Mouse (Mus musculus): ENCODE data around the gene Sdr42e1. TPM values are rescaled to one million over a fixed set of nuclear protein-coding genes. Genes with fewer than 3 reads are reported as not detected.

The Sdr42e1 gene
- polyA plus RNA-seq (2015; fragmentation: Nextera tagmentation; extraction: Ambion mirVana): 3.2 and 3.3 TPM in 2 replicates

DNA sequence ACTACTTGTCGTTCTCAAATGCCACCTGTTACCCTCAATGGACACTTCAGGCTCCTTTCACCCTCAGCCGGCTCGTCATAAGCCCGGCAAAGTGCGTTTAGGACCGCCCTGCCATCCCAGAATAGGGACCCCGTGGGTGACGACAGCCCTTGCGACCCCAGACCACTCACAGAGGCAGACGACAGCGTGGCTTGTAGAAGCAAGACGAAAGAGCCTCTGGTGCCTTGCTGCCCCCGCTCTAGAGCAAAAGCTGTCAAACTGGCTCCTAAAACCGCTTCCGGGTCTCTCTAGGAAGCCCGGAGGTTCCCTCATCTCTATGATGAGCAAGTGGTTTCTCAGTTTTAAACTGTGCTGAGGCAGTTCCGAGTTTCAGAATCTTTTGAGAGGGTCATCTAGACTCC lies at the start of gene Sdr42e1:
Gene Sdr42e1 (minus strand): TSS at position 260 of the 401 bp plus-strand sequence.
- Histone ChIP-seq H3K4me2 (peak within 1 kb of the TSS; percentile 77), H3K27ac (no peak within 1 kb of the TSS), H3K9me3 (no peaks in the 10 kb centered on the region), H3K27me3 (peaks cover 12% of the 10 kb centered on the region; the same call in 1 of the 2 replicates), H3K4me3 (peak within 1 kb of the TSS; percentile 54), H3K9ac (peak within 1 kb of the TSS; percentile 51), H3K36me3 (no peaks in the 10 kb centered on the region), H3K4me1 (0 out of 2 replicates have a peak, but pooled peaks cover 8% of the 10 kb centered on the region)
- peak; percentile 35; the same call in 1 of the 2 replicates for ATAC-seq (ENCODE audit: borderline replicate concordance, extremely low read depth, low FRiP score, low TSS enrichment)
- WGBS: 7% methylated on average over 17 of the region's 17 CpGs

DNA sequence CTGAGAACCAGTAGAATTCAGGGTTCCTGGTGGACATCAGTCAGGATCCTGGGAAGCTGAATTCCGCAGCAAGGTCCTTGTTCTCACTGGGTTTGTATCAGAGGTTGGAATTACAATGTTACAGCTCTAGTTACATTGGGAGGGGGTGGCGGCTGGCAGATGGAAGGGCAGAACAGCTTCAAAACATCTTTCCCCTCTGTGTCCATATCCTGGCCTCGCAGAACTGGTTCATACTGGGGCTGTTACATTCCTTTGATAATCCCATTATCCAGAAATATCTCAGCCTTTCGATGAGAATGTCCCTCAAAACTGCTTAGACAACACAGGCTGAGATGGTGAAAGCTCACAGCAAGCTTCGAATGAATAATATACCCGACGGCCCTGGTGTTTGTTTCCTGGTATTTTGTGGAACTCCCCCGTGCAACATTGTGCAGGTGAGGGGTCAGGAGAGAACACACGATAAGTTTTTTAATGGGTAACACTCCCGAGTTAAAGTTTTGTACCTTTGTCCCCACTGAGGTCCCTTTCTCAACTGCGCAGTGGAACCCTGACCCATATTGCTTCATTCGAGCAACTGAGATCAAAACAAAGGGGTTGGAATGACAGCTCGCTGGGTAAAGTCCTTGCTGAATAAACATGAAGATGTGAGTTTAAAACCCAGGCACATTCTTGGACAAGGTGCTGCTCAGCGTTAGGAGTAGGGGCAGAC lies 44.8 kb upstream of the Sdr42e1 start:
- H3K9ac ChIP-seq: no peak overlapping the region
- no peaks in the 10 kb centered on the region for H3K4me1 ChIP-seq
- WGBS: 66% methylated on average over 14 of the region's 14 CpGs
- no peak overlapping the region for H3K27ac ChIP-seq
- ATAC-seq (ENCODE audit: borderline replicate concordance, extremely low read depth, low FRiP score, low TSS enrichment): no peak
- no peak overlapping the region for H3K4me3 ChIP-seq
- no peak overlapping the region for H3K4me2 ChIP-seq
- no peaks in the 10 kb centered on the region for H3K36me3 ChIP-seq
- no peaks in the 10 kb centered on the region for H3K9me3 ChIP-seq
- no peaks in the 10 kb centered on the region for H3K27me3 ChIP-seq

DNA sequence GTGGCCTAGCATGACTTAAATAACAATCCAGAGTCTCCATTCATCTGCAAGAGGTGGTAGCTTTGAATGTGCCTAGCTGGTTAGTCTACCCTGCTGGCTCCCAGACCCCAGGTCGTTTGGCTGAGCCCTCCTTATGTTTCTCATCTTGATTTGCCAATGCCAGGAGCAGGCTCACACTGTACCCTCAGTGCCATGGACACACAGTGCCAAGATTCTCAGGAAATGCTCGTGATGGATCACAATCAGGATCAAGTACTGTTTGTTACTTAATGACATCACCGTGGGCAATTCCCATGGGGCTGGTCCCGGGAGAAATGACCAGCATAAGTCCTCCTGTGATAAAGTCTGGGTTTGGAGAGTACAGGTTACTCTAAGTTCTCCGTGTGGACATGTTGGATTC lies 42.4 kb upstream of the Sdr42e1 start:
- Histone ChIP-seq H3K36me3 (no peaks in the 10 kb centered on the region), H3K27me3 (no peaks in the 10 kb centered on the region), H3K4me3 (no peak overlapping the region), H3K4me1 (no peaks in the 10 kb centered on the region), H3K9ac (no peak overlapping the region), H3K9me3 (no peaks in the 10 kb centered on the region), H3K4me2 (no peak overlapping the region), H3K27ac (no peak overlapping the region)
- no peak for ATAC-seq (ENCODE audit: borderline replicate concordance, extremely low read depth, low FRiP score, low TSS enrichment)
- 66% methylated on average over 5 of the region's 5 CpGs for WGBS

DNA sequence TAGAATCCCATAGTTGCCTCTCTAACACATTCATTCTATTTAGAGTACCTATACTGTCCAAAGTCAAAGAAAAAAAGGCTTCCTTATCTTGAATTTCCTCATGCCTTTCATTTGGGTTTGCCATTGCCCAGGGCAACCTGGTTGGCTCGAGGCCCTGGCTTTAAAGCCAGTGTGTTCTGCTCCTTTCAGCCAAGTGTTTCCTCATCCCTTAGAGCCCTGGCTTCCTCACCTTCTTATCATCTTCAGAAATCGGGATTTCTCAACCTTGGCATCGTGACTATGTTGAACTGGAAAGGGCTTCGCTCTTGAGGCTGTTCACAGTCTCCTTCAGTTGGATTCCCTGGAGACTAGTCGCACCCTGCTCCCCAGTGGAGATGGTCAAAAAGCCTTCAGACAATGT lies 41.1 kb upstream of the Sdr42e1 start:
- H3K27ac ChIP-seq: no peak overlapping the region
- H3K4me3 ChIP-seq: no peak overlapping the region
- ATAC-seq (ENCODE audit: borderline replicate concordance, extremely low read depth, low FRiP score, low TSS enrichment): no peak
- H3K9me3 ChIP-seq: no peaks in the 10 kb centered on the region
- no peaks in the 10 kb centered on the region for H3K36me3 ChIP-seq
- no peaks in the 10 kb centered on the region for H3K4me1 ChIP-seq
- no peak overlapping the region for H3K4me2 ChIP-seq
- 81% methylated on average over 5 of the region's 5 CpGs for WGBS
- H3K9ac ChIP-seq: no peak overlapping the region
- H3K27me3 ChIP-seq: no peaks in the 10 kb centered on the region

DNA sequence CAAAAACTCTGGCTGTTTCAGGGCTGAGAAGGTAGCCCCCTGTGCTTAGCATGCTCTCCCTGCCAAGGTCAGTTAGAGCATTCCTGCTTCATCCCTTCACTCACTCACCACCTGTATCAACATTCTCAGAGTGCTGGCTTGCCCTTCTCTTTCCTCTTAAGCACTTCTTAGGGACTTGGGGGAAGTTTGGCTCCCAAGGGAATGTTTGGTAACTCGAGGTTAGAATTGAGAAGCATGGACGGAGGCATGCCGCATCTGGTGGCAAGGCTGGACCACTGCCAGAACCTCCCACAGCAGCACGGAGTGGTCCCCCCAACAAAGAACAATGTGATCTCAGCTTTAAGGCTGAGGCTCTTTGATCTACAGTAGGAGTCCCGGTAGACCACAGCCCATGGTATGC lies 38.7 kb upstream of the Sdr42e1 start:
- H3K4me3 ChIP-seq: no peak overlapping the region
- H3K9ac ChIP-seq: no peak overlapping the region
- ATAC-seq (ENCODE audit: borderline replicate concordance, extremely low read depth, low FRiP score, low TSS enrichment): no peak
- no peaks in the 10 kb centered on the region for H3K9me3 ChIP-seq
- H3K4me1 ChIP-seq: no peaks in the 10 kb centered on the region
- no peak overlapping the region for H3K27ac ChIP-seq
- H3K4me2 ChIP-seq: no peak overlapping the region
- H3K27me3 ChIP-seq: no peaks in the 10 kb centered on the region
- no peaks in the 10 kb centered on the region for H3K36me3 ChIP-seq
- 32% methylated on average over 5 of the region's 5 CpGs for WGBS

DNA sequence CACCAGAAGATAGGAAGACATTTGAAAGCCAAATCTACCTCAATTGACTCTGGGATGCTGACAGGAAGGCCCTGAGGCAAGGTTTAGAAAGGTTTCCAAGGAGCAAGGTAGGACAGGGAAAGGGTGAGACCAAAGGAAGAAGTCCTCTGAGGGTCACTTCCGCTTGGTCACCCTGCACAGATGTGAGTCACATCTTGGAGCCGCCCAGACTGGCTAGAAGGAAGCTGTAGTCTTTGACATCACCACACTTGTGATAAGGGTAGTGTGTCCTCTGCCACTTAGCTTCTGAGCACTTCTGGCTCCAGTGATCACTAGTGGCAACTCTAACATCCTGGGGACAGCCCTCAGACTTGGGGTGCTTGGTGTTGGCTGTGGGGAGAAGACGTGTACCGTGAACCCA lies 32.7 kb upstream of the Sdr42e1 start:
- H3K4me3 ChIP-seq: no peak overlapping the region
- 74% methylated on average over 4 of the region's 4 CpGs for WGBS
- no peaks in the 10 kb centered on the region for H3K4me1 ChIP-seq
- no peak overlapping the region for H3K27ac ChIP-seq
- no peaks in the 10 kb centered on the region for H3K9me3 ChIP-seq
- H3K9ac ChIP-seq: no peak overlapping the region
- no peaks in the 10 kb centered on the region for H3K36me3 ChIP-seq
- H3K27me3 ChIP-seq: no peaks in the 10 kb centered on the region
- no peak for ATAC-seq (ENCODE audit: borderline replicate concordance, extremely low read depth, low FRiP score, low TSS enrichment)
- H3K4me2 ChIP-seq: no peak overlapping the region

DNA sequence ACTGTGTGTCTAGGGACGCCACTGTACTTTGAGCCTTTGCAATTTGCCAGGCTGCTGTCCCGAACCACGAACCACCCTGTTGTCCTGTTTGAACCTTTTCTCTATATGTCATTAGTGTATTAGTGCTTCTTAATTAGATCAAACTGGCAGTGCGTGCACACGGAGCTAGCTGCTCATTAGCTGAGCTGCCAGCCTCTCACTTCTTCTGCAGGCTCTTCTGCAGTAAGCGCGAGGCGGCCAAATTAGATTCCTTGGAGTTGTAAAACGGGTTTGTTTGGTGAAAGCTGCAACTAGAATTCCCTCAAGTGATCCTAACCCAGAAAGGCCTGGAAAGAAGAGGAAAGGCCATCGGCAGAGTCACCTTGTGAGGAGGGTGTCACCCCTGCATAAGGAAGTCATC lies 29.2 kb upstream of the Sdr42e1 start:
- no peak overlapping the region for H3K27ac ChIP-seq
- H3K9ac ChIP-seq: no peak overlapping the region
- H3K27me3 ChIP-seq: no peaks in the 10 kb centered on the region
- H3K4me3 ChIP-seq: no peak overlapping the region
- H3K4me1 ChIP-seq: no peaks in the 10 kb centered on the region
- no peaks in the 10 kb centered on the region for H3K36me3 ChIP-seq
- no peak overlapping the region for H3K4me2 ChIP-seq
- WGBS: 52% methylated on average over 10 of the region's 10 CpGs
- no peak for ATAC-seq (ENCODE audit: borderline replicate concordance, extremely low read depth, low FRiP score, low TSS enrichment)
- no peaks in the 10 kb centered on the region for H3K9me3 ChIP-seq

DNA sequence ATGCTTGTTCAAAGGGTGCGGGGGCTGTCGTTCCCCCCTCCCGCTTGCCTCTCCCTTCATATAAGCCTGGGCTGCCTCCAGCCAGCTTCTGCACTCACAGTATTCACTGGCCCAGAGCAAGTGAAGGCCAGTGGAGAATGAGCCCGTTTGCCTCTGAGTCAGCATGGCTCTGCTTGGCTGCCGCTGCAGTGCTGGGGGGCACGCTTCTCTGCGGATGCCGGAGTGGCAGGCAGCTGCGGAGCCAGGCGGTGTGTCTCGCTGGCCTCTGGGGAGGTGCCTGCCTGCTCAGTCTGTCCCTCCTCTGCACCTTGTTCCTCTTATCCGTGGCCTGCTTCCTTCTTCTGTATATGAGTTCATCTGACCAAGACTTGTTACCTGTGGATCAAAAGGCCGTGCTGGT lies 28.4 kb upstream of the Sdr42e1 start, which contains the start of gene Hsd17b2:
Gene Hsd17b2 (plus strand): TSS at position 46 of the 400 bp plus-strand sequence.
- no peak within 1 kb of the TSS for H3K9ac ChIP-seq
- H3K4me1 ChIP-seq: no peaks in the 10 kb centered on the region
- H3K27ac ChIP-seq: no peak within 1 kb of the TSS
- no peaks in the 10 kb centered on the region for H3K36me3 ChIP-seq
- no peak for ATAC-seq (ENCODE audit: borderline replicate concordance, extremely low read depth, low FRiP score, low TSS enrichment)
- no peak within 1 kb of the TSS for H3K4me2 ChIP-seq
- H3K27me3 ChIP-seq: no peaks in the 10 kb centered on the region
- H3K4me3 ChIP-seq: no peak within 1 kb of the TSS
- 48% methylated on average over 13 of the region's 13 CpGs for WGBS
- H3K9me3 ChIP-seq: no peaks in the 10 kb centered on the region

DNA sequence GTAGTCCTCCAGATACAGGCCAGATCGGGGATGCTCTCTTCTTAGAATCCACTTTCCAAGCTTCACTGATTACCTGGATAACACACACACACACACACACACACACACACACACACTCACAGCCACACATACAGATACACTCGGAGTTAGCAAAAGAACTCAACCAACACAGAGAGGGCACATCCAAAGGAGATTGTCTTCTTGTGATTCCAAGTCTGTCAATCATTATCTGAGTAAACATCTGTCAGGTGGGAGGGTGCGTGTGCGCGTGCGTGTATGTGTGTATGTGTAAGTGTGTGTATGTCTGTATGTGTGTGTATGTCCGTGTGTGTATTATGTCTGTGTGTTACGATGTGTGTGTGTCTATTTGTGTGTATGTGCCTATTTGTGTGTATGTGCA lies 27.8 kb upstream of the Sdr42e1 start:
- Histone ChIP-seq H3K9ac (no peak overlapping the region), H3K27me3 (no peaks in the 10 kb centered on the region), H3K4me2 (no peak overlapping the region), H3K4me3 (no peak overlapping the region), H3K4me1 (no peaks in the 10 kb centered on the region), H3K36me3 (no peaks in the 10 kb centered on the region), H3K27ac (no peak overlapping the region), H3K9me3 (no peaks in the 10 kb centered on the region)
- no peak for ATAC-seq (ENCODE audit: borderline replicate concordance, extremely low read depth, low FRiP score, low TSS enrichment)
- 82% methylated on average over 8 of the region's 8 CpGs for WGBS

DNA sequence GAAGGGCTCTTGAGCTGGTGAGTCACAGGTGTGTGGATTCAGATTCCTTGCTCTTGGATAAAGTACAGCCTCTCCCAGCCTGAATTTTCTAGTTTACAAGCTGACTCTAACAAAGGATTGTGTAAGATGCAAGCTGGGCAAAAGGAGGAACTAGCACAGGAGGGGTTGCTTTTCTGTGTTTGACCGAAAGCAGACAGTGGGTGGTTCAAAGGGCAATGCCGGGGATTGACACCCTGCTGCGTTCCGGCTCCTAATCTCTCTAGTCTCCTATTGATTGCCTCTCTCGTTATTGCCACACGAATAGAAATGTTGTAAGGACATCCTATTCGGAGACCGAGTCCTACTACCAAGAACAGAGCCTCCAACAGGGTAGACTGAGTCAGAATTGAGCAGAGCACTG lies 27.2 kb upstream of the Sdr42e1 start:
- no peak overlapping the region for H3K27ac ChIP-seq
- no peak for ATAC-seq (ENCODE audit: borderline replicate concordance, extremely low read depth, low FRiP score, low TSS enrichment)
- H3K4me2 ChIP-seq: no peak overlapping the region
- H3K4me3 ChIP-seq: no peak overlapping the region
- H3K4me1 ChIP-seq: no peaks in the 10 kb centered on the region
- H3K9me3 ChIP-seq: no peaks in the 10 kb centered on the region
- no peak overlapping the region for H3K9ac ChIP-seq
- 73% methylated on average over 8 of the region's 8 CpGs for WGBS
- H3K27me3 ChIP-seq: no peaks in the 10 kb centered on the region
- H3K36me3 ChIP-seq: no peaks in the 10 kb centered on the region

DNA sequence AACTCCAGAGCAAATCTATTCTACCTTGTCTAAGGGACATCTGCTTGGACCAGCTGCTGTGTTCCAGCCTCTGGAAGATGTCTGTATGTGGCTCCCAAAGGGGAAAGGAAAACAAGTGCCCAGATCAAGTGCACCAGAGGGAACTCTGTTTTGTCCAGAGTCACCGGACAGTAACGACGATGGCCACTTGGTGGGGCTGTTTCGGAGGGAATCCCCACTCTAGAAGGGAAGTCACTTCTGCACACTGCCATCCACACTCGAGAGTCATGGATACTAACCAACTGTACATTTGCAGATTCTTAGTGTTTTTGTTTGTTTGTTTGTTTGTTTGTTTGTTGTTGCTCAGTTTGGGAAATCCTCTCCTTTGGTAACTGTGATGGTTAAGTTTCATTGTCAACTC lies 23.8 kb upstream of the Sdr42e1 start:
- WGBS: 39% methylated on average over 5 of the region's 5 CpGs
- Histone ChIP-seq H3K9ac (no peak overlapping the region), H3K4me3 (no peak overlapping the region), H3K4me2 (no peak overlapping the region), H3K4me1 (no peaks in the 10 kb centered on the region), H3K27ac (no peak overlapping the region), H3K36me3 (no peaks in the 10 kb centered on the region), H3K27me3 (no peaks in the 10 kb centered on the region), H3K9me3 (no peaks in the 10 kb centered on the region)
- ATAC-seq (ENCODE audit: borderline replicate concordance, extremely low read depth, low FRiP score, low TSS enrichment): no peak

DNA sequence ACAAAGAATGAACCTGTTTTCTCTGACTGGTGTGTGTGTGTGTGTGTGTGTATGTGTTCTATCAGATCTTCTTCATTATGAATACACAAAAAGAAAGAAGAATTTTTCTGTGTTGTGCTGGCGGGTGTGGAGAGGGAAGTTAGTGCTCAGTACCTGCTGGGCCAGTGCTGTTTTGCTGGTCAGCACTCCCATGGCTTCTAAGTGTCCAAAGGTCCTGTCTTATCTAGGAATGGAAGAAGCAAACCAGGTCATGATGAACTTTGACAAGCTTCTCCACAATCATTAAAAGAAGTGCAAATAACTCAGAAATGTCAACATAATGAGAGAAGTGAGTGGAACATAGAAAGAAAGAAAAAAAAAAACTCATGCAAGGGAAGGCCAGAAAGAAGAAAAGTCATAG lies 22.1 kb upstream of the Sdr42e1 start:
- no peaks in the 10 kb centered on the region for H3K36me3 ChIP-seq
- H3K27me3 ChIP-seq: no peaks in the 10 kb centered on the region
- no peak overlapping the region for H3K9ac ChIP-seq
- H3K27ac ChIP-seq: no peak overlapping the region
- no peaks in the 10 kb centered on the region for H3K4me1 ChIP-seq
- H3K4me3 ChIP-seq: no peak overlapping the region
- ATAC-seq (ENCODE audit: borderline replicate concordance, extremely low read depth, low FRiP score, low TSS enrichment): no peak
- no peaks in the 10 kb centered on the region for H3K9me3 ChIP-seq
- WGBS: 68% methylated on average over 1 of the region's 1 CpGs
- H3K4me2 ChIP-seq: no peak overlapping the region

DNA sequence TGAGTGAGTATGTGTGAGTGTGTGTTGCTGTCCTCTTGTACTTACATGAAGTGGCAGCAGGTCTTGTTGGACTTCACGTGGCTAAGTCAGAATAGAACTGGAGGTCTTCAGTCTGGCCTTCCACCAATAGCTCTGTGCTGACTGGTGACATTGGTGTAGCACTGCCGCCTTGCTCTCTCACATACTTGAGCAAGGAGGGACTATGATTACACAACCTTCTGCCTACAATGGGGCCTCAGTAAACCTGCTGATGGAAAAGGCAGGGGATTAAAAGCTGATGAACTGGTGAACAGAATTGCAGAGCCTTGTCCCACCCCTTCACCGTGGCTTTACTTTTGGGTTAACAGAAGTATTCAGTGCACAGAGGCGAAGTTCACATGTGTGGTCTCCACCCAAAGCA lies 18.6 kb upstream of the Sdr42e1 start:
- H3K27me3 ChIP-seq: no peaks in the 10 kb centered on the region
- no peak overlapping the region for H3K27ac ChIP-seq
- 69% methylated on average over 4 of the region's 4 CpGs for WGBS
- no peak for ATAC-seq (ENCODE audit: borderline replicate concordance, extremely low read depth, low FRiP score, low TSS enrichment)
- H3K4me3 ChIP-seq: no peak overlapping the region
- no peaks in the 10 kb centered on the region for H3K4me1 ChIP-seq
- H3K9me3 ChIP-seq: no peaks in the 10 kb centered on the region
- no peak overlapping the region for H3K9ac ChIP-seq
- H3K36me3 ChIP-seq: no peaks in the 10 kb centered on the region
- no peak overlapping the region for H3K4me2 ChIP-seq
